Mouse (Mus musculus) brain, embryonic 14.5 days (tissue): Measurements from ENCODE around the gene Zfp65. TPM values are rescaled to one million over a fixed set of nuclear protein-coding genes. Genes with fewer than 3 reads are reported as not detected.
"Not testable (repeated sequence)": the region's sequence is repeated elsewhere in the genome, so short reads cannot be mapped to it uniquely, and the experiment has no call there.

ENCODE experiments used
- DNase-seq: peaks from one replicate; pipeline ENCODE4 v3.0.0-alpha.2; 2011; ENCODE audit warnings: low read depth
- CTCF ChIP-seq: fragments of 200-500 bp; IDR thresholded peaks from 2 replicates; pipeline ENCODE4 v1.5.1; 2012; ENCODE audit warnings: inconsistent platforms, mild to moderate bottlenecking, moderate library complexity, borderline replicate concordance; ENCODE audit not compliant: insufficient read depth, insufficient read length; ENCODE audit errors: extremely low read depth
- POLR2A ChIP-seq: fragments of 200-500 bp; IDR thresholded peaks from 2 replicates; pipeline ENCODE4 v1.6.1; 2012; ENCODE audit warnings: mild to moderate bottlenecking, inconsistent platforms, borderline replicate concordance; ENCODE audit not compliant: poor library complexity, insufficient read depth, insufficient read length, severe bottlenecking; ENCODE audit errors: extremely low read depth
- polyA plus RNA-seq: library from polyadenylated mRNA; depleted of rRNA; stranded (reverse); fragments of >200 nt; gene quantifications from 2 replicates; pipeline ENCODE4 v1.2.3, GENCODE M21; 2012; rRNA removed

Zfp65 gene
- polyA plus RNA-seq, 1 experiment: 10.3 TPM

DNA sequence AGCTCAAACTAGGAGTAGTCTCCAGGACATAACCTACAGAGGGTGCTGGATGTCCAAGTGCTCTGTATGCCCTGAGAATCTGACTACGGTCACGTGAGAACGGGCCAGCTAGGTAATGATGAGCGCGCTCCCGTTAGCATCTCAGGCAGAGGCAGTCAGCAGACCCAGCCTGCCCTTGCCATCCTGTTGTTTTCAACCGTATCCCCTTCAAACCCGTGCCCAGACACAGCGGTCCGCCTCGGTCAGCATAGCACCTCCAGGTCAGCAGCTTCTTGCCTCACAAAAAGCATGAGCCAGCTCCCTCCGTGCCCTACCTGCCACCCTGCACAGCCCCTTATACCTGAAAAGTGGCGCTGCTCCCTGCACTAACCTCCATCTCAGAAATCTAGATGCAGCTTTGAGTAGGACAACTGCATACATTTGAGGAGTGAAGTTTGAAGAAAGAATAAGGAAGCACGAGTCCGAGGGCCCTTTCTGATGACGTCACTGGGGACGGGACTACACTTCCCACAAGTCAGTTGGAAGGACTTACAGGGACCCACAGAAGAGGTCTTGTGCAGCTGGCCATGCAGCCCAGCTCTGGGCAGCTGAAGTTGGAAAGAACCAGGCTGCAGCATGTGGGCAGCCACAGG lies 5.0 kb downstream of the Zfp65 start:
- TF ChIP-seq CTCF (no peak), POLR2A (no peak)
- peak; percentile 98 for DNase-seq

DNA sequence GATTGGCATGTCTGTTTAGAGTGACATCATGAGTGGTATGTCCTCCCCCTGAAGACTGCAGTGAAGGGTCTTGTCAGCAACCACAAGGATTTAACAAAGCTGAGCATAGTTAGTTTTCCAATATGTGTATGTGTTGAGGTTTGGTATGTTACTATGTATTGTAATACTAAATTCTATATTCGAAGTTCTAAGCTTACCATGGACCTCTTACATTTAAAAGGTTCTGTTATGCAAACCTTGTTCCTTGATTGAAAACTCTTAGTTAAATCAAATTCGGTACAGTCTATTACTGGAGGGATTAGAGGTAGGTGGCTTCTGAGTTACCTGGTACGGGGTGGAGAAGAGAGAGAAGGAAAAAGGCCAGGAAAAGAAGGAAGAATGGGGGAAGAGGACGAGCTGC lies 42.0 kb downstream of the Zfp65 start, which contains the start of gene Zfp738:
Gene Zfp738, minus strand, starts transcription at position 101 of the 400 bp plus-strand sequence.
- TF ChIP-seq POLR2A (no peak), CTCF (no peak)
- DNase-seq: no peak

DNA sequence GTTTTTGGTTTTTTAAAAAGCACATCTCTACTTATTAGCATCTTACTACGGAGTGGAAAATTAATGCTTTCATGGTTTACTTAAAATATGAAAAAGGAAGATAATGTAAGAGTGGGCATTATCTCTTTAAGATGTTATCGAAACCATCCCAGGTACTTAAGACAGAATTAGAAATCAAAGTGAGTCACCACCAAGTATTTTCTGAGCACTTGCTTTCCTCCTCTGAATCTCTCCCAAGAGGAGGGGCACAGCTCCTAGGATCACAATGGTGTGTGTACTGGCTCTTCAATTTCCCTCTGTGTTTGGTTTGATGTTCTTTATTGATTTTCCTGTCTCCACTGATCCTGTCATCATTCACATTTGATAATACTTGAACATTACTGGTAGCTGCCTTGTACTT lies 45.1 kb downstream of the Zfp65 start:
- not testable (repeated sequence) for DNase-seq

DNA sequence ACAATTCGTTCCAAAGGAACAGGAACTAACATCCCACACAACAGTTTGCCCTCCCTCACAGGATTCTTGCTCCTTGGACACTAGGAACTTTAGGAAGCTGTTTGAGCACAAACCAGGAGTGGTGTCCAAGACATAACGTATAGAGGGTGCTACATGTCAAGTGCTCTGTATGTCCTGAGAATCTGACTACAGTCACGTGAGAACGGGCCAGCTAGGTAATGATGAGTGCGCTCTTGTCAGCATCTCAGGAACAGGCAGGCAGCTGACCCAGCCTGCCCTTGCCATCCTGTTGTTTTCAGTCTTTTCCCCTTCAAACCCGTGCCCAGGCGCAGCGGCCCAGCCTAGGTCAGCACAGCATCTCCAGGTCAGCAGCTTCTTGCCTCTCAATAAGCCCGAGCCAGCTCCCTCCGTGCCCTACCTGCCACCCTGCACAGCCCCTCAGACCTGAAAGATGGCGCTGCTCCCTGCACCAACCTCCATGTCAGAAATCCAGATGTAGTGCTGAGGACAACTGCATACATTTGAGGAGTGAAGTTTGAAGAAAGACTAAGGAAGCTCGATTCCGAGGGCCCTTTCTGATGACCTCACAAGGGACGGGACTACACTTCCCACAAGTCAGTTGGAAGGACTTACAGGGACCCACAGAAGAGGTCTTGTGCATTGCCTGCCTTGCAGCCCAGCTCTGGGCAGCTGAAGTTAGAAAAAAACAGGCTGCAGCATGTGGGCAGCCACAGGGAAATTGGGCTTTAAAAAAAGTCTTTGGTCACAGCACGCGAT lies 45.8 kb downstream of the Zfp65 start:
- DNase-seq: peak; percentile 97
- peak; percentile 16; the same call in 1 of the 2 replicates for TF ChIP-seq POLR2A

DNA sequence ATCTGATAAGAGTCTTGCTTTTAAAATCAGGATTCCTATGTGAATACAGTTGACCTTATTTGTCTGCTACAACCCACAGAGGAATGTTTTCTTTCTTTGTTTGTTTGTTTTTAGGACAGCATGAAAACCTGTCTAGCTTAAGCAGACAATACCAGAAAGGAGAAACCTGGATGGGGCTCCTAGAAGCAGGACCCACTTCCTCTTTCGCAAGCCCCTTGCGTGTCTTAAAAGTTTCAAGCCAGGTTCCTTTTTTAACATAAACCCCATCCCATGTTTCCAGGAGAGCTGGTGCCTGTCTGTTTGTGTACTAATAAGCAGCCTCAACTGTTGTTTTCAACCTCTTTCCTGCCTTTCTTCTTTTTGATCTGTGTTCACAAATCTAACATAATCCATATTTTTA lies 54.1 kb downstream of the Zfp65 start:
- DNase-seq: no peak
- TF ChIP-seq CTCF (no peak), POLR2A (no peak)

Other genes starting within 250 kb of the Zfp65 start
- 2.9 and 3.3 TPM in 2 replicates for gene Zfp874b, start 244.9 kb downstream of the Zfp65 start, polyA plus RNA-seq
- gene Zfp58, start 228.6 kb downstream of the Zfp65 start, polyA plus RNA-seq: 5.4 and 5.6 TPM in 2 replicates
- not detected in 2 replicates for gene Gm26965, start 203.0 kb downstream of the Zfp65 start, polyA plus RNA-seq
- 23.7 and 25.7 TPM in 2 replicates for gene Zfp87, start 203.0 kb downstream of the Zfp65 start, polyA plus RNA-seq
- 8.5 and 9.0 TPM in 2 replicates for gene Zfp748, start 175.3 kb downstream of the Zfp65 start, polyA plus RNA-seq
- gene Zfp729b, start 119.5 kb downstream of the Zfp65 start, polyA plus RNA-seq: 2.7 and 3.3 TPM in 2 replicates
- gene Gm49345, start 91.4 kb downstream of the Zfp65 start, polyA plus RNA-seq: not detected in 2 replicates
- gene Zfp729a, start 91.4 kb downstream of the Zfp65 start, polyA plus RNA-seq: 3.6 and 4.3 TPM in 2 replicates
- gene Zfp738, start 42.1 kb downstream of the Zfp65 start, polyA plus RNA-seq: 9.9 and 12.2 TPM in 2 replicates
- 4.4 and 4.6 TPM in 2 replicates for gene Zfp85, start 26.1 kb upstream of the Zfp65 start, polyA plus RNA-seq
- 2.5 and 2.8 TPM in 2 replicates for gene Zfp493, start 50.5 kb upstream of the Zfp65 start, polyA plus RNA-seq
- gene Zfp273, start 84.6 kb upstream of the Zfp65 start, polyA plus RNA-seq: 4.7 and 5.8 TPM in 2 replicates
- gene Gm10037, start 101.9 kb upstream of the Zfp65 start, polyA plus RNA-seq: 6.0 and 6.1 TPM in 2 replicates
- not detected in 2 replicates for gene BC048507, start 134.2 kb upstream of the Zfp65 start, polyA plus RNA-seq